Mouse (Mus musculus) myocyte (in vitro differentiated cells): Measurements from ENCODE around the gene A930002H24Rik. TPM values are rescaled to one million over a fixed set of nuclear protein-coding genes. Genes with fewer than 3 reads are reported as not detected.

ENCODE experiments used
- H3K27me3 ChIP-seq: one replicate; pipeline ENCODE4 v1.6.1; 2011; ENCODE audit not compliant: control insufficient read depth, insufficient read depth, insufficient read length
- H3K36me3 ChIP-seq: one replicate; pipeline ENCODE4 v1.6.1; 2011; ENCODE audit not compliant: control insufficient read depth, insufficient read depth
- H3K4me2 ChIP-seq: one replicate; pipeline ENCODE4 v1.6.1; 2011; ENCODE audit warnings: low read depth, control low read depth
- H3K4me3 ChIP-seq: one replicate; pipeline ENCODE4 v1.5.1; 2011; ENCODE audit warnings: mild to moderate bottlenecking, control low read depth, moderate library complexity
- H3K79me2 ChIP-seq: one replicate; pipeline ENCODE4 v1.6.1; 2011; ENCODE audit not compliant: control insufficient read depth, insufficient read depth
- H3ac ChIP-seq: one replicate; pipeline ENCODE4 v1.6.1; 2011; ENCODE audit not compliant: control insufficient read depth, insufficient read length
- CEBPB ChIP-seq: IDR thresholded peaks from 2 replicates; pipeline ENCODE4 v1.6.1; 2011; ENCODE audit warnings: mild to moderate bottlenecking, moderate library complexity; ENCODE audit not compliant: poor library complexity, insufficient read depth, severe bottlenecking
- E2F4 ChIP-seq: IDR thresholded peaks from one replicate; pipeline ENCODE4 v1.6.1; 2011; ENCODE audit warnings: mild to moderate bottlenecking, control low read depth, moderate library complexity; ENCODE audit not compliant: insufficient read depth
- MAX ChIP-seq: IDR thresholded peaks from one replicate; pipeline ENCODE4 v1.6.1; 2011; ENCODE audit warnings: low read depth, mild to moderate bottlenecking, control low read depth
- MYOD1 ChIP-seq, 3 experiments: IDR thresholded peaks; one replicate each; pipeline ENCODE4 v1.6.1; 2011; ENCODE audit warnings: control low read depth in 2 of 3, low read depth in 2 of 3, mild to moderate bottlenecking in 2 of 3, moderate library complexity in 1 of 3; ENCODE audit not compliant: insufficient read length in 2 of 3, control insufficient read depth in 1 of 3
- MYOG ChIP-seq, 3 experiments: IDR thresholded peaks; one replicate each; pipeline ENCODE4 v1.6.1; 2011; ENCODE audit warnings: control low read depth in 2 of 3, low read depth in 2 of 3, mild to moderate bottlenecking in 2 of 3; ENCODE audit not compliant: insufficient read length in 2 of 3, control insufficient read depth in 1 of 3, insufficient read depth in 1 of 3
- POLR2A ChIP-seq: IDR thresholded peaks from one replicate; pipeline ENCODE4 v1.6.1; 2011; ENCODE audit warnings: low read depth, mild to moderate bottlenecking, control low read depth, moderate library complexity; ENCODE audit not compliant: insufficient read length
- POLR2AphosphoS2 ChIP-seq: IDR thresholded peaks from one replicate; pipeline ENCODE4 v1.6.1; 2011; ENCODE audit warnings: low read depth, control low read depth; ENCODE audit not compliant: insufficient read length
- REST ChIP-seq: IDR thresholded peaks from one replicate; pipeline ENCODE4 v1.6.1; 2011; ENCODE audit warnings: mild to moderate bottlenecking, control low read depth, moderate library complexity; ENCODE audit not compliant: insufficient read depth, insufficient read length
- SRF ChIP-seq: IDR thresholded peaks from one replicate; pipeline ENCODE4 v1.6.1; 2011; ENCODE audit warnings: low read depth; ENCODE audit not compliant: control insufficient read depth, insufficient read length
- TCF12 ChIP-seq: IDR thresholded peaks from one replicate; pipeline ENCODE4 v1.6.1; 2011; ENCODE audit warnings: mild to moderate bottlenecking, control low read depth; ENCODE audit not compliant: poor library complexity, insufficient read depth, severe bottlenecking
- TCF3 ChIP-seq: IDR thresholded peaks from one replicate; pipeline ENCODE4 v1.6.1; 2011; ENCODE audit warnings: low read depth, control low read depth; ENCODE audit not compliant: insufficient read length
- USF1 ChIP-seq: IDR thresholded peaks from one replicate; pipeline ENCODE4 v1.6.1; 2011; ENCODE audit warnings: low read depth, mild to moderate bottlenecking, control low read depth, moderate library complexity
- polyA plus RNA-seq: library from polyadenylated mRNA; unstranded; fragments of >200 nt; fragmentation: generic; extraction: Trizol; gene quantifications from one replicate; pipeline ENCODE4 v1.2.1, GENCODE M21; 2012; ENCODE audit warnings: missing spikeins

A930002H24Rik gene
- polyA plus RNA-seq, 1 experiment, result 1.6 TPM

- H3K27me3 ChIP-seq, result no peaks in the 10 kb centered on the region
- no peaks in the 10 kb centered on the region for H3K36me3 ChIP-seq
- TF ChIP-seq POLR2A, result no peak
- TF ChIP-seq E2F4, result no peak
- no peak for TF ChIP-seq POLR2AphosphoS2
- no peak for TF ChIP-seq MAX
- TF ChIP-seq TCF3, result no peak
- no peak for TF ChIP-seq MYOD1 (IDR thresholded peaks at IDR 0.05; ENCODE audit: control insufficient read depth in 1 of 3, insufficient read length in 2 of 3, low read depth in 2 of 3)
- no peak for TF ChIP-seq SRF
- TF ChIP-seq REST, result no peak
- no peak for TF ChIP-seq TCF12
- no peak overlapping the region for H3ac ChIP-seq
- H3K4me2 ChIP-seq, result no peak overlapping the region
- H3K4me3 ChIP-seq, result no peak overlapping the region
- no peaks in the 10 kb centered on the region for H3K79me2 ChIP-seq
Observed at GRCm38 (mm10) chr17:63838144-63838543, 25.4 kb downstream of the A930002H24Rik start.

- no peaks in the 10 kb centered on the region for H3K27me3 ChIP-seq
- no peaks in the 10 kb centered on the region for H3K79me2 ChIP-seq
- H3K4me2 ChIP-seq, result no peak overlapping the region
- no peak for TF ChIP-seq E2F4
- no peak for TF ChIP-seq REST
- no peak for TF ChIP-seq USF1
- no peak for TF ChIP-seq CEBPB
- TF ChIP-seq MAX, result no peak
- TF ChIP-seq SRF, result no peak
- TF ChIP-seq TCF12, result no peak
- TF ChIP-seq POLR2A, result no peak
- no peak overlapping the region for H3ac ChIP-seq
- H3K4me3 ChIP-seq, result no peak overlapping the region
- H3K36me3 ChIP-seq, result no peaks in the 10 kb centered on the region
Observed at GRCm38 (mm10) chr17:63836641-63837040, 26.9 kb downstream of the A930002H24Rik start.

- no peaks in the 10 kb centered on the region for H3K27me3 ChIP-seq
- no peak overlapping the region for H3K4me3 ChIP-seq
- H3K79me2 ChIP-seq, result no peaks in the 10 kb centered on the region
- H3ac ChIP-seq, result no peak overlapping the region
- H3K36me3 ChIP-seq, result no peaks in the 10 kb centered on the region
- no peak overlapping the region for H3K4me2 ChIP-seq
- no peak for TF ChIP-seq POLR2AphosphoS2
- no peak for TF ChIP-seq POLR2A
- no peak for TF ChIP-seq MYOD1 (IDR thresholded peaks at IDR 0.05; ENCODE audit: control insufficient read depth in 1 of 3, insufficient read length in 2 of 3, low read depth in 2 of 3)
- TF ChIP-seq TCF12, result no peak
- TF ChIP-seq CEBPB, result no peak
- TF ChIP-seq MYOG (IDR thresholded peaks at IDR 0.05; ENCODE audit: control insufficient read depth in 1 of 3, insufficient read depth in 1 of 3, insufficient read length in 2 of 3, low read depth in 2 of 3), result no peak
- TF ChIP-seq REST, result no peak
- no peak for TF ChIP-seq E2F4
- TF ChIP-seq USF1, result no peak
- TF ChIP-seq SRF, result no peak
- no peak for TF ChIP-seq MAX
- TF ChIP-seq TCF3, result no peak
Observed at GRCm38 (mm10) chr17:63836223-63836622, 27.4 kb downstream of the A930002H24Rik start.

GRCm38 (mm10) chr17:63831550-63831949 is 32.0 kb downstream of the A930002H24Rik start:
- no peaks in the 10 kb centered on the region for H3K36me3 ChIP-seq
- H3K27me3 ChIP-seq, result no peaks in the 10 kb centered on the region
- no peaks in the 10 kb centered on the region for H3K79me2 ChIP-seq
- H3K4me2 ChIP-seq, result no peak overlapping the region
- H3ac ChIP-seq, result no peak overlapping the region
- TF ChIP-seq SRF (no peak), E2F4 (no peak)
- no peak overlapping the region for H3K4me3 ChIP-seq

GRCm38 (mm10) chr17:63828561-63829332 is 34.8 kb downstream of the A930002H24Rik start:
- Histone ChIP-seq H3K79me2 (no peaks in the 10 kb centered on the region), H3K36me3 (no peaks in the 10 kb centered on the region), H3K27me3 (no peaks in the 10 kb centered on the region), H3K4me2 (no peak overlapping the region), H3K4me3 (no peak overlapping the region), H3ac (no peak overlapping the region)
- TF ChIP-seq USF1 (no peak), SRF (no peak), MYOG (IDR thresholded peaks at IDR 0.05; ENCODE audit: control insufficient read depth in 1 of 3, insufficient read depth in 1 of 3, insufficient read length in 2 of 3, low read depth in 2 of 3) (no peak), POLR2A (no peak), TCF12 (no peak), POLR2AphosphoS2 (no peak), MAX (no peak), TCF3 (no peak), REST (no peak), CEBPB (no peak)
